Mouse (Mus musculus) spleen, postnatal 10 days (tissue): ENCODE data around the gene Mus81.
"Not testable (repeated sequence)": the region's sequence is repeated elsewhere in the genome, so short reads cannot be mapped to it uniquely, and the experiment has no call there.

Experiments used
- DNase-seq, 2 experiments: peaks; one replicate each; pipeline ENCODE4 v3.0.0; 2021 to 2022; ENCODE audit warnings: low spot score in 2 of 2

Gene Mus81

GRCm38 (mm10) chr19:5487768-5488550 lies at the start of gene Mus81:
Mus81 (minus strand) TSS chr19:5488402.
- DNase-seq: peak; percentile 96 to 97

- DNase-seq: no peak
Observed at GRCm38 (mm10) chr19:5532520-5532919, 44.3 kb upstream of the Mus81 start.

DNA sequence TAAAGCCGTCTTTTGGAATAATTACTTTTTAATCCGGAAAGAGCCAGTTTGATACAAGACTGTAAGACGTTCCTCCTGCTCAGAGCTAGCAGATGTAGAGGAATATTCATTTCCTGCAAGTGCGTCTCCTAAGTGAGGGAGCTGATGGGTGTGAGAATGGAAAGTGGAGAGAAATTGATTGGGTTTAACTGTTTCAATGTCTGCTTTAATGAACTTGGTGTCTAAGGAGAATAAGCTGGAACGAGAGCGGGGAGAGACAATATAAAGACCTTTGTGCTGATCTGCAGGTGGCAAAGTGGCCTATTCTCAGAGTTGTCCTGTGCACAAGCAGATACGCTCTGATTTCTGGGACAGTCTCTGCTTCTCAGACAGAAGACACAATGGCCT lies 41.9 kb upstream of the Mus81 start:
- DNase-seq: no peak

GRCm38 (mm10) chr19:5529325-5530137 lies 41.3 kb upstream of the Mus81 start:
- peak; percentile 95 to 97 for DNase-seq

- no peak for DNase-seq
Observed at GRCm38 (mm10) chr19:5525204-5525603, 37.0 kb upstream of the Mus81 start.

DNA sequence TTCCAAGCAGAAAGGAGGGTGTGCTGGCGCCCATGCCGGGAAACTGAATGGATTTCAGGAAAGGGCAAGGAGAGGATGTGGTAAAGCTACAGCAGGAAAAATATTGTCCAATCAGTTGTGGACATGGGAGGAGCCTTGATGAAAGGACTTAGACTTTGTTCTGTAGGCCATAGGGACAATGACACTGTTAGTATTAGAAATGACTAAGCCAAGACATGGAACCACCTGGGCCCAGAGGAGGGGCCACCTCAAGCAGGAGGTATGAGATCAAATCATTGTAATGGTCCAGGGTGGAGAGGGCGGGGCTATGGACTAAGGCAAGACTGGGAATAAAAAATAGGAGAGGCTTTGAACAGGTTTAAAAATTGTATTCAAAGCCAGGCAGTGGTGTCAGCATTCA lies 30.5 kb upstream of the Mus81 start:
- DNase-seq: no peak

GRCm38 (mm10) chr19:5516906-5517505 lies 28.8 kb upstream of the Mus81 start:
- no peak for DNase-seq

DNA sequence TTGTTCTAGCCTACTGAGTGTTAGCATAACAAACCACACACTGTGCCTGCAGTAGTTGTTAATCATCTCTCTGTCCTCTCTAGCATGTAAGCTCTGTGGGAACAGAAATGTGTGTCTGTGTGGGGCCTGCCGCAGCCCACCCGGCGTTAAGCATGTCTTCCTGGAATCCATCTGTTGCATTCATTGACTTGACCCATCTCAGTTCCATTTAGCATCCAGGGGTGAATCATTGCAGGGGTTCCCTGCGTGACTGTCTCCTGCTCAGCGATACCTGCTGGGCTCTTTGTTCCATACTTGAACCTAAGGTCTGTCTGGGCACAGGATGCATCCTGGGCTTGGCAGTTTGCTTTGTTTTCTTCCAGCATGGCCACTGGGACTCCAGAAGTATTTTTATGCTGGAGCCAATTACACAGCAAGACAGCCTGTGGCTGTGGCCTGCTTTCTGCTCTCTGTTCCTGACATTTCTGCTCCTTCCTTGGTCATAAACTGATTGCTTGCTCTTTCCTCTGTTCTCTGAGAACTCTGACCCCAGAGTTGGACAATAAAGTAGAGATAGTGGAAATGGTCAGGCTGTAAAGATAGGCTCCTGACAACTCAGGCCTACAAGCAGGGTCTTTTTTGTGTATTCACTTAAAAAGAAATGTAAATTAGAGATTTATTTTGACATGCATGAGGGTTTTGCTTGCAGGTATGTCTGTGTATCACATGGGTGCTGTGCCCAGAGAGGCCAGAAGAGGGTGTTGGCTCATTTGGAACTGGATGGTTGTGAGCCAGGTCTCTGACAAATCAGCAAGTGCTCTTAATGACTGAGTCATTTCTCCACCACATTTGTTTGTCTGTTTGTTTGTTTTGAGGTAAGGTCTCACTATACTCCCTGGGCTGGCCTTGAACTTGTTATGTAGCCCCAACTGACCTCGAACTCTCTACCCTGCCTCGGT lies 27.9 kb upstream of the Mus81 start:
- DNase-seq: peak in 1 of 2 experiments; percentile 39

GRCm38 (mm10) chr19:5513005-5513349 lies 24.8 kb upstream of the Mus81 start:
- DNase-seq: no peak

- peak in 1 of 2 experiments; percentile 56 for DNase-seq
Observed at GRCm38 (mm10) chr19:5512091-5513004, 24.1 kb upstream of the Mus81 start.

DNA sequence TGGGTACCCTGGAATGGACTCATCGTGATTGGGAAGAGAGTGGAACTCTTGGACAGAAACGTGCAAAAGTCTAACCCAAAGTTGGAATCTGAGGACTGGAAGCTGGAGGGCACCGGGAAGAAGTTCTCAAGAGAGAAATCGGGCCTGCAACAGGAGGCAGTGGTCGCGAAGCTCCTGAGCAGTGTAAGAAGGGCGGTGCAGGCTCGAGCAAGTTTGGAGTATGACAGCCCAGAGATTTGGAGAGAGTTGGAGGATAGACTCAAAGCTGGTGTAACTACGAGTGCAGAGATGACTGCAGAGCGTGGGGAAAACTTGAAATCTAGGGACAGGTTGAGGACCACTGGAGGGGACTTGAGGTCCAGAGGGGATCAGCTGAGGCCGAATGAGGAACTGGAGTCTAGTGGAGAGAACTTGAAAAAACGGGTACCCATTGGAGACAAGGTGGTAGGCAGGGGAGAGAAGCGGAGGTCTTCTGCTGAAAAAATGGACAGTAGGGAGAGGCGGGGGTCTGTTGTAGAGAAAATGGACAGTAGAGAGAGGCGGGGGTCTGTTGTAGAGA lies 23.0 kb upstream of the Mus81 start:
- peak in 1 of 2 experiments; percentile 49 for DNase-seq

- peak; percentile 92 to 97 for DNase-seq
Observed at GRCm38 (mm10) chr19:5510031-5511026, 22.1 kb upstream of the Mus81 start, which contains the start of gene Snx32. Snx32 (minus strand) TSS chr19:5510538.

GRCm38 (mm10) chr19:5503687-5504086 lies 15.5 kb upstream of the Mus81 start, which contains the start of gene 1700020D05Rik:
1700020D05Rik (minus strand) TSS chr19:5503787.
- DNase-seq: no peak

- DNase-seq: no peak
Observed at GRCm38 (mm10) chr19:5500330-5500875, 12.2 kb upstream of the Mus81 start.

- no peak for DNase-seq
Observed at GRCm38 (mm10) chr19:5496052-5496370, 7.8 kb upstream of the Mus81 start.

GRCm38 (mm10) chr19:5495353-5496051 lies 7.3 kb upstream of the Mus81 start:
- no peak for DNase-seq

GRCm38 (mm10) chr19:5494314-5494713 lies 6.1 kb upstream of the Mus81 start:
- no peak for DNase-seq

- not testable (repeated sequence) for DNase-seq
Observed at GRCm38 (mm10) chr19:5493301-5493721, 5.1 kb upstream of the Mus81 start.
